Mouse (Mus musculus) heart, adult 2 months (tissue): ENCODE data around the gene Trcg1. TPM values are rescaled to one million over a fixed set of nuclear protein-coding genes. Genes with fewer than 3 reads are reported as not detected.

Source experiments
- DNase-seq, 2 experiments: peaks; one replicate each; pipeline ENCODE4 v3.0.0; 2021
- H3K27ac ChIP-seq: fragments of 200-600 bp; 2 replicates; pipeline ENCODE4 v1.8.1; 2022
- H3K27me3 ChIP-seq: fragments of 200-500 bp; 2 replicates; pipeline ENCODE4 v1.6.1; 2012; ENCODE audit warnings: mild to moderate bottlenecking, low read length, inconsistent platforms, mixed read lengths; ENCODE audit not compliant: control insufficient read depth, insufficient read depth
- H3K36me3 ChIP-seq: fragments of 200-500 bp; 2 replicates; pipeline ENCODE4 v1.6.1; 2012; ENCODE audit warnings: low read length, inconsistent platforms; ENCODE audit not compliant: control insufficient read depth, insufficient read depth
- H3K4me1 ChIP-seq: fragments of 200-500 bp; 2 replicates; pipeline ENCODE4 v1.6.1; 2011; ENCODE audit warnings: low read length; ENCODE audit not compliant: control insufficient read depth, insufficient read depth
- H3K4me3 ChIP-seq: fragments of 200-600 bp; 2 replicates; pipeline ENCODE4 v1.8.1; 2022
- H3K79me2 ChIP-seq: fragments of 200-500 bp; replicated peaks from 2 replicates; pipeline ENCODE4 v1.6.1; 2012; ENCODE audit warnings: mild to moderate bottlenecking, inconsistent platforms, low read length, moderate library complexity, mixed read lengths; ENCODE audit not compliant: control insufficient read depth, insufficient read depth
- H3K9ac ChIP-seq: fragments of 200-500 bp; 2 replicates; pipeline ENCODE4 v1.6.1; 2012; ENCODE audit warnings: low read depth, mild to moderate bottlenecking, control low read depth, inconsistent platforms, low read length, mixed read lengths
- CTCF ChIP-seq: fragments of 200-600 bp; IDR thresholded peaks from 2 replicates; pipeline ENCODE4 v1.8.1; 2022; ENCODE audit warnings: antibody characterized with exemption, mild to moderate bottlenecking, moderate library complexity
- EP300 ChIP-seq: fragments of 200-500 bp; IDR thresholded peaks from 2 replicates; pipeline ENCODE4 v1.6.1; 2011; ENCODE audit warnings: low read depth, low read length, control low read depth; ENCODE audit not compliant: insufficient read depth
- POLR2A ChIP-seq: fragments of 200-500 bp; IDR thresholded peaks from 2 replicates; pipeline ENCODE4 v1.6.1; 2011; ENCODE audit warnings: mild to moderate bottlenecking, low read depth, low read length, control low read depth; ENCODE audit not compliant: insufficient read depth
- WGBS: fragments of 180-500 bp; shearing (Covaris S2); methylation state at CpG from one replicate; pipeline ENCODE4 v1.1.7; 2018; 5-methylcytosine and 5-hydroxymethylcytosine counted together
- intact Hi-C: fragments of 180-260 bp; cut with DNase I; formaldehyde crosslinking; loops from one replicate; pipeline ENCODE4 v1.15.1; 2025
- polyA plus RNA-seq: library from polyadenylated mRNA; depleted of rRNA; stranded (reverse); fragments of >200 nt; gene quantifications from 2 replicates; pipeline ENCODE4 v1.2.3, GENCODE M21; 2012
- total RNA-seq, 2 experiments: library from RNA; stranded (reverse); gene quantifications; 2 replicates each; pipeline ENCODE4 v1.2.3; 2021

Trcg1 gene
- total and polyA plus RNA-seq, 3 experiments = not detected

GRCm38 (mm10) chr9:57209316-57209715, 27.0 kb upstream of the Trcg1 start:
- Histone ChIP-seq H3K36me3 (no peaks in the 10 kb centered on the region), H3K9ac (no peak overlapping the region), H3K79me2 (no peaks in the 10 kb centered on the region), H3K27ac (no peak overlapping the region), H3K4me3 (no peak overlapping the region), H3K4me1 (no peaks in the 10 kb centered on the region), H3K27me3 (no peaks in the 10 kb centered on the region)
- 32% methylated on average over 3 of the region's 3 CpGs for WGBS
- intact Hi-C loops = loop anchor here (1.0 kb wide), 1 partner anchor 224 kb away; no protein-coding TSS in a partner anchor
- DNase-seq = peak; percentile 17 to 53
- peak; percentile 83 for TF ChIP-seq CTCF
- TF ChIP-seq POLR2A = no peak
- TF ChIP-seq EP300 = no peak

GRCm38 (mm10) chr9:57212448-57213222, 23.7 kb upstream of the Trcg1 start:
- Histone ChIP-seq H3K27ac (no peak overlapping the region), H3K79me2 (no peaks in the 10 kb centered on the region), H3K4me3 (no peak overlapping the region), H3K9ac (no peak overlapping the region), H3K36me3 (no peaks in the 10 kb centered on the region), H3K27me3 (no peaks in the 10 kb centered on the region), H3K4me1 (no peaks in the 10 kb centered on the region)
- intact Hi-C loops = no loop called here
- WGBS = 70% methylated on average over 9 of the region's 9 CpGs
- TF ChIP-seq POLR2A (no peak), EP300 (no peak), CTCF (no peak)
- no peak for DNase-seq

DNA sequence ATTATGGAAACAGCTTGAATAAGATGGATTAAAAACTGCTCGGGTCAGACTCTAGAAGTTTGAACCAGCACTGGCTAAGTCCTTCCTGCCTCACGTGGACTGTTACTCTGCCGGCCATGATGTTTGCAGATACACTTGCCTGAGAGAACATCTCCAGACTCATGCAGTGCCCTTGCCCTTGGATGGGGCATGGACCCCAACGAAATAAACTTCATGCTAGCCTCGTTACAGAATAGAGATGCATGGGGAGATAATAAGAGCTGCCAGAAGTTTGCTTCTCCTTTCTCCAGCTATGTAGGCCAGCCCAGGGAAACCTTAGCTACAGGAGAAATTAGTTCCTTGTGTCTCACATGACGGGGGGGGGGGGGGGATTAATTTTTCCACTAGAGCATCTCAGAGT, 21.9 kb upstream of the Trcg1 start:
- intact Hi-C loops = no loop called here
- 67% methylated on average over 6 of the region's 6 CpGs for WGBS

DNA sequence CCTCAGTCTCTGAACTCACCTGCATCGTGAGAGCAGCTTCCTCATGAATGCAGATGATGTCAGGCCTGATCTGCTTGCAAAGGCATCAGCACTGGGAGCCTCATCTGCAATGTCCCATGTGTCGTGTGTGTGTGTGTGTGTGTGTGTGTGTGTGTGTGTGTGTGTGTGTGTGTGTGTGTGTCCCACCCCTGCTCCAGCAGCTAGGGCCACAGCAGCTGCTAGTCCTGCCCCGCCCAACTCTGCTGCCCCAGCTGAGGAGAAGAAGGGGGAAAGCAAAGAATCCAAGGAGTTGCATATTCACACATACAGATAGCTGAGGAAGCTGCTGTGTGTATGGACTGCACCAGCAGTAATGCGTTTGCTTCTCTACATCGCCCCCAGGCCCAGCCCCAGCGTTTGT, 19.1 kb upstream of the Trcg1 start:
- H3K27ac ChIP-seq = no peak overlapping the region
- no peak overlapping the region for H3K4me3 ChIP-seq
- no peaks in the 10 kb centered on the region for H3K79me2 ChIP-seq
- H3K9ac ChIP-seq = no peak overlapping the region
- TF ChIP-seq POLR2A (no peak), EP300 (no peak), CTCF (no peak)
- H3K27me3 ChIP-seq = no peaks in the 10 kb centered on the region
- intact Hi-C loops = no loop called here
- no peak for DNase-seq
- 74% methylated on average over 6 of the region's 6 CpGs for WGBS
- H3K36me3 ChIP-seq = no peaks in the 10 kb centered on the region
- H3K4me1 ChIP-seq = no peaks in the 10 kb centered on the region

More for the DNA sequence above, 21.9 kb upstream of the Trcg1 start:
- Histone ChIP-seq H3K79me2 (no peaks in the 10 kb centered on the region), H3K4me3 (no peak overlapping the region), H3K9ac (no peak overlapping the region), H3K4me1 (no peaks in the 10 kb centered on the region), H3K36me3 (no peaks in the 10 kb centered on the region), H3K27ac (no peak overlapping the region), H3K27me3 (no peaks in the 10 kb centered on the region)
- TF ChIP-seq EP300 (no peak), CTCF (no peak), POLR2A (no peak)
- DNase-seq = no peak

- H3K9ac ChIP-seq = no peak overlapping the region
- TF ChIP-seq EP300 (no peak), POLR2A (no peak), CTCF (no peak)
- H3K79me2 ChIP-seq = no peaks in the 10 kb centered on the region
- intact Hi-C loops = no loop called here
- no peak overlapping the region for H3K27ac ChIP-seq
- no peak overlapping the region for H3K4me3 ChIP-seq
- no peaks in the 10 kb centered on the region for H3K4me1 ChIP-seq
- DNase-seq = no peak
- no peaks in the 10 kb centered on the region for H3K36me3 ChIP-seq
- no peaks in the 10 kb centered on the region for H3K27me3 ChIP-seq
- WGBS = 88% methylated on average over 5 of the region's 5 CpGs
Observed at GRCm38 (mm10) chr9:57218776-57219175, 17.6 kb upstream of the Trcg1 start.

DNA sequence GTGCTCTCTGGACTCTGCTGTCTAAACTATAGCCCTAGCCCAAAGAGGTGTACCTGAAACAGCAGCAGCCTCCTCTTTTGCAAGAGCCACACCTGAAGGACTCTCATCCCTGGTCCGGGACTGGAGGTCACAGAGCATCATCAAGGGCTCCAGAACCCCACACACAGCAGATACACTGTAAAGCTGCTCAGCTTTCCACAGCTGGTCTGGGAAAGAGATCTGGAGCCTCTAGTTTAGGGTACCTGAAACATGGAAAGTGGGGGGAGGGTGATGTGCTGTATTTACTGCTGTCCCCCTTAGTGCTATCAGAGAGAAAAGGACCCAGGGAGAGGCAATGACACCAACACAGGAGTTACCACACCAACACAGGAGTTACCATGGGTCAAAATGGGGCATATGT, 16.8 kb upstream of the Trcg1 start:
- Histone ChIP-seq H3K4me3 (no peak overlapping the region), H3K27me3 (no peaks in the 10 kb centered on the region), H3K27ac (no peak overlapping the region), H3K36me3 (no peaks in the 10 kb centered on the region), H3K9ac (no peak overlapping the region), H3K4me1 (no peaks in the 10 kb centered on the region), H3K79me2 (no peaks in the 10 kb centered on the region)
- 89% methylated on average over 1 of the region's 1 CpGs for WGBS
- DNase-seq = no peak
- intact Hi-C loops = no loop called here
- TF ChIP-seq EP300 (no peak), POLR2A (no peak), CTCF (no peak)
